Mouse (Mus musculus): ENCODE results near the gene Ccdc38. TPM values are rescaled to one million over a fixed set of nuclear protein-coding genes. Genes with fewer than 3 reads are reported as not detected.

Ccdc38 gene
- not detected for total RNA-seq (2021)
- long read RNA-seq, experiment 1, result 0 reads
- long read RNA-seq, experiment 2, result 0 reads

DNA sequence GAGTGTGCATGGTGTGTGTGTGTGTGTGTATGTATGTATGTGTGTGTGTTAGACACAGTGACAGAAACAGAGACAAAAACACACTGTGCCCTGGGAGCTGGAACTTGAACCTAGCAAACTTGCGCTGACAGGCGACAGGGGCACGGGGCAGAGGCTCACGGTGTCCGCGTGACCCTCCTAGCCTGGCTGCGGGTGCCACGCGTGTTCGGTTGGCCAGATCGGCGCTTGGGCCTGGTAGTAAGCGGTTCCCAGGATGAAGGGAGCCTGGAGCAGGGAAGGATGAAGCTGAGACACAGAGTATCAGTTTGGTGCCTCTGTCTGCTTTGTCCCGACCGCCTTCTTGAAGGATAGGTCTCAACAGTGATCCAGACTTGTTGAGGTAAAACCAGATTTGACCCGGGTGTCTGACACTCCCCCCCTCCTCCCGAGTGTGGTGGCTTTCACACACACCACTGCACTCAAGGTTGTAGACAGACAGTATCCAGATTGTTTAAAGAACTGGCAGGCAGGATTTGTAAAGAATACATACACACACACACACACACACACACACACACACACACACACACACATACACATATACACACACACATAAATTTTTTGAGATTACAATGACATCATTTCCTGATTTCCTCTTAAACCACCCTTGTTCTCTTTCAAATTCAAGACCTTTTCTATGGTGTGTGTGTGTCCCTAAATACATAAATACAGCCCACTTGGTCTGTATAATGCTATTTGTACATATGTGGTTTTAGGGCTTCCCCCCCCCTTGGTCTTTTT is at the start of gene Ccdc38:
Ccdc38 (plus strand) TSS at position 202 of the 780 bp plus-strand sequence.
- no peak for DNase-seq (ENCODE audit: low spot score in 2 of 2)

DNA sequence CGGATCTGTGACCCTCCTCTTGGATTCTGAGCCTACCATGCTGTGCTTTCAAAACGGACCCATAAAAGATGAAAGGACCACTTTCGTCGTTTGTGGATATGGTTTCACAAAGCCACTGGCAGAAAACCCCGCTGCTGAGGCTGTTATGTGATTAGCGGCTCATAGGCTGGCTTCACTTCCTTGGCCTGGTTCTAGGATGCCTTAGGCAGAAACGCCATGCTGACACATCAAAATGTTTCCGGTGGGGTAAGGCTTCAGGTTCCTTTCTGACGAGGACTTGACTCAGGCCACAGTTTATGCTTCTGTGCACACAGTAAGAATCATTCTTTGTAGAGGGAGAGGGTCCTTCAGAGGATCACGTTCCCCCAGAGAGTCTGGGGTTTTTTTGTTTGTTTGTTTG is 39.6 kb upstream of the Ccdc38 start:
- no peak for DNase-seq (ENCODE audit: low spot score in 2 of 2)

DNA sequence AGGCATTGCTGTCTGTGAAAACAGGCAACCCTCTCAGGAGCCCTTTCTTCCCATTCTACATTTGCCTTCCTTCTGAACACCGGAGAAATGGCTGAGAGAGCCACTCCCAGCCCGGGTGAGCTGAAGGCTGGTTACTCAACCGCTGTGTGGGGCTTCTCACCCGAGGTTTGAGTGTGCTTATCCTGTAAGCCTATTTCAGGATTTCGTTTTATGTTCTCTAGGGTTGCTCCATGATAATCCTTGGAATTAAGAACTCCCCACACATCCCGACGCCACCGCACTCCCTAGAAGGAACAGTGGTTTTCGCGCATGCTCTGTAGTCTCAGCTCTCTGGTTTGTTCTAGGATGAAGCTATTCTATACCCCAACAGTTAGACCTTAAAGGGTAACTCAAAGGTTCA is 39.1 kb upstream of the Ccdc38 start:
- no peak for DNase-seq (ENCODE audit: low spot score in 2 of 2)

DNA sequence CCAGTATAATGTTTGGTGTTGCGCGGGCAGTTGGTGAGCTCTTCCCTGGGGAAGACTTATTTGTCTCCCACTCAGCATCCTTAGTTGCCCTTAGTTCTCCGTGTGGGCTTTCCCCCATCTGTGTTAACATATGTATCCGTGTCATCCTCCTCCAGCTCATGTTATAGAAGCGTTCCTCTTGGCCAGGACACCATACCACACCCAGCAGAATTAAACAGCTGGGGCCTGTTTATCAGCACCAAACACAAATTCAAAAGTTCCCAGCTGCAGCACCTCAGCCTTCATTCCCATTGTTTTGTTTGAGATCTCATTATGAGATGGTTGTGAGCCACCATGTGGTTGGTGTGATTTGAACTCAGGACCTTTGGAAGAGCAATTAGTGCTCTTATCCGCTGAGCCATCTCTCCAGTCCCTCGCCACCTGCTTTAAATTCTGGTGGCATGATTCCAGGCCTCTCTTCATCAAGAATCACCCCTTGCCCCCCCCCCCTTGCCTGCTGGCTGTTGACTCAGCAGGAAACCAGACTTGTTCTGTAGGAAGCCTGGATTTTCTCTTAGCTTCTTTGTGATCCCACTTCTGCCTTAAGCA is 32.0 kb upstream of the Ccdc38 start:
- no peak for DNase-seq (ENCODE audit: low spot score in 2 of 2)

DNA sequence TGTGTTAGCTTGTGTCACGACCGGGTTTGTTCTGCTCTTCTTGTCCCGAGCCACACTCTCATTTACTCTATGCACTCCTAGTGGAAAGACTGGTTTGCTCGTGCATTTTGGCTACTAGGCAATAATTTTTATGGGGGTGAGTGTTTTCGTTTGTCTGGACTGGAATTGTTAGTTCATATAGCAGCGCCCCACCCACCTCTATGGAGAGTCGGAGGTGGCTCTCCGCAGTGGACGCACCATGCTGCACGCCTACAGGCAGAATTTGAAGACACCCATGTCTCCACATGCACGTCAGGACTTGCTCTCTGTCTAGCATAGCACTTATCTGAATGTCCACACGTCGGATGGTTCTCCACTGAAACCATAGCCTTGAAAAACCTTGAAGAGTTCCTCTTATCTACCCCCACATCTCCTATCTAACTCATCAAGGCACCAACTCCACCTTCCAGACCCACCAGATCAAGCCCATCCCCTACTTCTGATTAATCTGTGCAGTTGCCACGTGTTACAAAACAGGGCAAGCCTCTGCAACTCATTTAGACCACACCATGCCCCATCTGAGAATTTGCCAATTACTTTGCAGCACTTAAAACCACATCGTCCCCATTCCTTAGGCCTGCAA is 30.8 kb upstream of the Ccdc38 start:
- no peak for DNase-seq (ENCODE audit: low spot score in 2 of 2)

DNA sequence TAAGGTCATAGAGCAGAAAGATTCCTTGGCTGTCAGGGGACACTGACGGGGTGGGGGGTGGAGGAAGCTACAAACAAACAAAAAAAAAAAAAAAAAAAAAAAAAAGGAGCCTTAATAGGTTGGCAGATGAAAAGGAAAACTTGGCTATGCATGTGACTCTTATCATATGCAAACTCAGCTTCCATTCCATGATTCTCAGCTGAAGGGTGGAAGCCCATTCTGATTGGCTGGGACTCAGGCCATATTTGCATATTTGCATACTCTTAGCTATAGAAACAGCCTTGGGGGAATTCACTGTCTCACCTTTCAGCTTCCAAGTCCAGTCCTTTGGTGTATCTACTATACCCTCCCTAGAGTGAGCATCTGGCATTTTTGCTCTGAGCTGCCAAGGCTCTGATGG is 25.0 kb upstream of the Ccdc38 start:
- no peak for DNase-seq (ENCODE audit: low spot score in 2 of 2)

DNA sequence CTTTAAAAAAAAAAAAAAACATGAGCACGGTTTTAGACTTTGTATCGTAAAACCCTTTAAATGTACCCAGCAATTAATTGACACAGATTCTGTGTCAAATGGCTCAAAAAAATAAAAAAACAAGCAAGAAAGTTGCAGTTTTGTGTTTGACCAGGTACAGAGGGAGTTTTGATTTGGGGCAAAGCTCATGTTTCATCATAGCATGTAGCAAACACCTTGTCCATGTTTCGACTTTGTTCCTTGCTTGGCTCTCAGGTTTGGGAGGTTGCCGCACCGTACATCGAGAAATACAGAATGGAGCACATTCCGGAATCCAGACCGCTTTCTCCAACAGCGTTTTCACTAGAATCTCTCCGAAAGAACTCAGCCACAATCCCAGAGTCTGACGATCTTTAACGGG is 24.5 kb upstream of the Ccdc38 start:
- DNase-seq (ENCODE audit: low spot score in 2 of 2), result no peak

DNA sequence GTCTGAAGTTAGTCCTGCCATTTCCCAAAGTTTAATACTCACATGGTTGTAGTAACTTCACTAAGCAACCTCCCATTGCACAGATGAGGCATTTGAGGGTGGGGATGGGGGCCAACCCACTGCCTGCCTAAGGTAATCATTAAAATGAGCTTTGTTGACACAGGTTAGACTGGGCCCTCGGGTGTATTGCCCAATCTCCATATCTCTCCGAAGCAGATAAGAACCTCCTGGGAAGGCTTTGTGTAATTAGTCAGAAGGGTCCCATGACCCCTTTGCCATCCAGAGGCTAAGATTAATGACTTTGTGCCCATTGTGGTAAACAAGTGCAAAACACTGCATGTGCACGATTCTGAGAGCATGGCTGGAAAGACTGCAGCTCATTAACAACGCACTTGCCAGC is 22.7 kb upstream of the Ccdc38 start:
- no peak for DNase-seq (ENCODE audit: low spot score in 2 of 2)

DNA sequence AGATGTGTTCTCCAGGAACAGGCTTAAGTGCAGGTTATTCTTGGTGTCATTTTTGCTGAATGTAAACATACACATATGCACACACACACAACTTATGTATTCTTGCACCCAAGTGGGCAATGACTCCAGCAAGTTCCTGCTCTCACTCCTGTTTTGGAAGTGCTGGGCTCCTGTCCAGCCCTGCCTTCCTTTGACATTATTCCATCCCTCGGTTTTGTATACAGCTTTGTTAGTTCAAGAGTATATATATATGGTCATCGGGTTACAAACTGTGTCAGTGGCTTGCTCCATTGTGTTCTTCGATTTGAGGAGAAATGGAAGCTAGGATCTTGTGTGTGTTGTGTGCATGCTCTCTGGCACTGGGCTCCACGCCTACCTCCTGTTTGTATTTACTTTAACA is 22.2 kb upstream of the Ccdc38 start:
- no peak for DNase-seq (ENCODE audit: low spot score in 2 of 2)

DNA sequence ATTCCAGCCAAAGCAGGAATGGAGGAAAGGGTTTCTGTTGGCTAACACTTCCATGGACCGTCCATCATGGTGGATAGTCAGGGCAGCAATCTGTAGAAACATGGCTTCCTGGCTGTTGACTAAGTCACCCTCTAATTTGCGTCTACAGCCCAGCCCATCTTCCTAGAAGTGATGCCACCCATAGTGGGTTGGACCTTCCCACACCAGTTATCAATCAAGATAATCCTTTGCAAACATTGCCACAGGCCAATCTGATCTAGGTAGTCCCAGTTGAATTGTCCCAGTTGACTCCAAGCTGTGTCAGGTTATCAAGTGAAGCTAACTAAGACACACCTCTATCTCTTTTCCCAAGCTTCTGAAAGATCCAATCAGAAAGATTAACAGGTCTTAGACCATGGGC is 21.8 kb upstream of the Ccdc38 start:
- no peak for DNase-seq (ENCODE audit: low spot score in 2 of 2)

DNA sequence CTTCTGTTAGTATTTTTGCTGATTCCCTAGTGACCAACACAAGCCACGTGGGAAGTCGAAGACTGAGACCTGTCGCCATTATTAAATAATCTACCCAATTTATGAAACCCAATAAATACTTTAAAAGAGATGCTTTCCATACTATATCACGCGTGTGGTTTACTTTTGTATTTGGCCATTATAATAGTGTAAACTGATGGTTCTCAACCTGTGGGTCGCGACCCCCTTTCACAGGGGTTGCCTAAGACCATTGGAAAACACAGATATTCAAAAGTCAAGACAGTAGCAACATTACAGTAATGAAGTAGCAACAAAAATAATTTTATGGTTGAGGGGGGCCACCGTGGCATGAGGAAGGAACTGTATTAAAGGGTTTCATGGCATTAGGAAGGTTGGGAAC is 21.3 kb upstream of the Ccdc38 start:
- DNase-seq (ENCODE audit: low spot score in 2 of 2), result no peak

DNA sequence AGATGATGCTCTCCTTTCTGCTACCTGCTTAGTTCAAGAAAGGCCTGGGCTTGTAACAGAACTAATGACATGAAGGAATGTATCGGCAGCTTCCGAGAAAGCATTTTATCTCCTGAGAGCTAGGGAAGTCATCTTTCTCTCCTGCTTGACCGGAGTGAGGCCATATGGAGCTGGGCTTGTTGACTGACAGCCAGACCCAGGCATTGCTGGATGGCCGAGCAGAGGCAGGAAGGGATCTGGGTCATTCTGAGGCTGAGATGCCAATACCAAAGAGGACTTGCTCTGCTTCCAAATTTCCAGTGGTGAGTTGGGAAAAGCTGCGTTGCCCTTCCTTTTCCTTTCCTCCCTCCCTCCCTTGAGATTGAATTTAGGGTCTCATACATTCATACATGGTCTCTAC is 20.7 kb upstream of the Ccdc38 start:
- DNase-seq (ENCODE audit: low spot score in 2 of 2), result no peak

DNA sequence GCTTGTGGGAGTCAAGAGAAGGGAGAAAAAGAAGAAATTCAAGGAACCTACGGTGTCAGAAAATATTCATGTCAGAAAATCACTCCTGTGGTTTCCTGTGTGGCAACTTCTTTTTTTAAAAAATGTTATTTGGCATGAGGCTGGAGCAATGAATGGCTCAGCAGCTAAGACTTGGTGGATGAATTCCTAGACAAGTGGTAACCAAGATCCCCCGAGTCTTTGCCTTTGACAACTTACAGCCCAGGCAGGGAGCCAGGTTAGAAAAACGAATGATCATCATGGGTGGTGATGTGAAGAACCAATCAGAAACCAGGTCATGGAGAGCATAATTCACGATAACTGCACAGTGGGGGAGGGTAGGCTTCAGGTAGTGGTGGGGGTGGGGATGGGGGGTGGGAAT is 19.4 kb upstream of the Ccdc38 start:
- no peak for DNase-seq (ENCODE audit: low spot score in 2 of 2)

DNA sequence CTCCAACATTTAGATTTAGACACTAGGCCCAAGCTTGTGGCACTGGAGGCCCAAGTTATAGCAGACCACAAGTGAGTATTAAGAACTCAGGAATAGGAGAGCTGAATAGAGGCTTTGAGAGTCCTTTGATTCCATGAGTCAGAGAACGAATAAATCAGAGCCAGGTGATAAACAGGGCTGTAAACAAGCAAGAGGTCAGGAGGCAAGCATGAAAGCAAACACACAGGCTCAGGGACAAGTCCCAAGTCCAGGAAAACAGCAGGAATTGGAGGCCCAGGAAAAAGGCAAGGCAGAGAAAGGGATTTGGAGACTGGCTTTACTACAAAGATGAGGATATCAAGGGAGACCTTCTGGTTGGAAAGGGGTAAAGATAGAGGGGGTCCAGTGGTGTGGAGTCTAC is 15.1 kb upstream of the Ccdc38 start:
- DNase-seq (ENCODE audit: low spot score in 2 of 2), result no peak

DNA sequence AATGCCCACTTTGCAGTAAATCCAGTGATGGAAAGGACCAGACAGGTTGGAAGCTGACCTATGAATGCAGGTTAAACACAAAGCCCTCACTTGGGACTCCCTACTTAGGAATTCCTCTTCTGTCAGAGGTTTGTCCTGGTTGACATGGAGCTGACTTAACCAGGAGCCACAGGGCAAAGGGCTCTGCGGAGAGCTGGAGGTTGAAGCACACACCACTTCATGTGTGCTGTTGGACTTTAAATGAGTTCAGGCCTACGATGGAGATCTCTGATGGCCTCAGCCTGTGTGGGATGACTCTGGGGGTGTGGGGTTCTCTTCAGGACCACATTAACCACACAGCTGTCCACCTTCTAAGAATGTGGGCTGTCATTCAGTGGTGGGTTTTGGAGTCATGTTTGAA is 2.1 kb upstream of the Ccdc38 start:
- DNase-seq (ENCODE audit: low spot score in 2 of 2), result no peak

DNA sequence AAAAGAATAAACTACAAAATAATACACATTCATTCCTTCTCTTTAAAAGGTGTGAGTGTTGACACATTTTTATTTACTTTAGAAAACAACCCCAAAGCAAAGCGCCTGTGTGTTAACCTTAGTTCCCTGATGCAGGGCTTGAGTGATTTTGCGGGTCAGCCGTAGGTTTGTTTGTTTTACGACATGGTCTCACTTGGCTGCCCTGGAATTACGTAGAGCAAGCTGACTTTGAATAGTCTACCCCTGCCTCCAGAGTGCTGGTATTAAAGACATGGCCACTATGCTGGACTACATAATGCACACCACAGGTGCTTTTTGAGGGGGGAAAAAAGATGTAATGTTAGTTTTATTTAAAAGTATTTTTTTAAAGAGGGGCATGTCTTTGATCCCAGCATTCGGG is 1.6 kb upstream of the Ccdc38 start:
- no peak for DNase-seq (ENCODE audit: low spot score in 2 of 2)

DNA sequence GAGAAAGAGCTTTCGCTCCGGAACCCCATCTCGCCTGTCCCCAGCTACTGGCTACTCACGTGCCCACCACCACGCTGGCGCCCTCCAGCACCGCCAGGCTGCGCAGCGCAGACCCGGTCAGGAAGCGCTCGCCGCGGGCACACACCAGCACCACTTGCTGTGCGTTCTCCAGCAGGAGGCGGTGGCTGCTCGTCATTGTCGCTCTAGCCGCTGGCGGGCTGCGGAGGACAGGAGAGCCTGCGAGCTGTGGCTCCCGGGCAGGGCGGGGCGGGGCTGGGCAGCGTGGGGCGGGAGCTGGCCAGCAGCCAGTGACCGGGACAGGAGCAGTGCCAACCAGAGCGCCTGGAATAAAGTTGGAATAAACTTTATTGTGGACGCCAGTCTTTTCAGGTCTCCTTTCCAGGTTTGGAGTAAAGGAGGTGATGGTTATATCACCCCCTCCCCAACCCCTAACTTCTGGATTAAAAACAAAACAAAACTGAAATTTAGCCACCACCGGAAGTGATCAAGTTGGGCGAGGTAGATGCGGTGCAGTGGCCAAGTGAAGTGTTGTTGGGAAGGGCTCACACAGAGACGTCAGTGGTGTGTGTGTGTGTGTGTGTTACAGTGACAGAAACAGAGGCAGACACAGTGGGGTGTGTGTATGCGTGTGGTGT is 529 bp upstream of the Ccdc38 start, which contains the start of gene Amdhd1:
Amdhd1 (minus strand) TSS at position 259 of the 656 bp plus-strand sequence.
- DNase-seq (ENCODE audit: low spot score in 2 of 2), result peak; percentile 58 to 72

DNA sequence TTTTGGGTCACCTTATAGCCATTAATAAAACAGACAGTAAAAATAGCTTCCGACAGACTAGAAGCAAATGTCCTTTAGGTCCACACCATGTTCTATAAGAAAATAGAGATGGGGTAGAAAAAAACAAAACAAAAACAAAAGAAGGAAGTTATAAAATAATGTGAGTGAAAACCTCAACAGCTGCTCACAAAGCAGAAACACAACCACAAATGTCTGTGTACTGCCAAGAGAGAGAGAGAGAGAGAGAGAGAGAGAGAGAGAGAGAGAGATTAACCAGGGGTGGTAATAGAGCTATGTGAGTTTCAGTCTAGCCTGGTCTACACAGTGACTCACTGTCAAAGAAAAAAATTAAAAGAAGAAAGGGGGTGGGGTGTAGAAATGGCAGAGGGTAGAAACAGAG is 1.2 kb downstream of the Ccdc38 start:
- no peak for DNase-seq (ENCODE audit: low spot score in 2 of 2)

DNA sequence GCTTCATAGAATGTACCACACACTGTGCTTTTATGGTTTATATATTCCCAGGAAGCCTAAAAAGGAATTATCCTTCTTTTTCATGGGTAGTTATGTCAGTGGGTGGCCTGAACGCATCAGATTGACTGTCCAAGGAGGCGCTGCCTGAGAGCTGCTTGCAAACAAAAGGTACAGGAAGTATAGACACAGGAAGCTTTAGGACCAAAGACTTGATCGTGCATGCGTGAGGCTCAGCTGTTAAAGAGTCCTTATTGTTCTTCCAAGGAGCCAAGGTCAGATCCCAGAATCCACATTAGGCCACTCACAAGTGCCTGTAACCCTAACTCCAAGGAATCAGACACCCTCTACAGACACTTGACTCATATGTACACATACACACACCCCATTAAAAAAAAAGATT is 1.9 kb downstream of the Ccdc38 start:
- DNase-seq (ENCODE audit: low spot score in 2 of 2), result no peak

DNA sequence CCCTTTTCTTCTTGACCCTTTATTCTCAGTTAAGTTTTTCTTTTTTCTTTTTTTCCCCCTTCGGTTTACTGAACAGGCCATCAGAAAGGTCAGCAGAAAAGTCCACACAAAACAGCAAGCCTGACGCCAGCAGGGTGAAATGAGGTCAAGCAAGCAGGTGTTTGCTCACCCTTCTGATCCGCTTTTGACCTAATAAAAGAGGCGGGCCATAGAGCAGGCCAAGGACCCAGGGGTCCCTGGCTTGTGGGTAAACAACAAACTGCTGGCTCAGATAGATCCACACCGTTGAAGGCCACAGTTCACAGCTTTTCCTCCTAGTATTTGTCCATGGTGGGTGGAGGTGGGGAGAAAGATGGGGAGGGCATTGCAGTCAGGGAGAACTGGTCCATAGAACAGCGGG is 2.7 kb downstream of the Ccdc38 start:
- DNase-seq (ENCODE audit: low spot score in 2 of 2), result no peak

DNA sequence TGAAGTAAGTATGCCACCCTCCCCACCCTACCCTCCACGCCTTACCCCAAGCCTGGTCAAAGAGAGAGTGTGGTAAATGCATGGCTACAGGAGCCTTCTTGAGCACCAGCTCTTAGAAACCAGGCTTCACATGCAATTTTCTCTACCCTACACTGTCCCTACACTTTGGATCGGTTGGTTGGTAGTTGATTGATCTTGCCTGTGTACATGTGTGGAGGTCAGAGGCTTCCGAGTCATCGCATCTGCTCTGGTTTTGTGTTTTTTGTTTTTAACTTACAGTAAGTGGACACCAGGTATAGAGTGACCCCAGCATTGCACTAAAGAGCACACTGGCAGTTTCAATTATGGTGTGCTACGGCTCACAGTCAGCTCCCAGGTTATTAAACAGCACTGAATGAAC is 3.7 kb downstream of the Ccdc38 start:
- DNase-seq (ENCODE audit: low spot score in 2 of 2), result no peak

DNA sequence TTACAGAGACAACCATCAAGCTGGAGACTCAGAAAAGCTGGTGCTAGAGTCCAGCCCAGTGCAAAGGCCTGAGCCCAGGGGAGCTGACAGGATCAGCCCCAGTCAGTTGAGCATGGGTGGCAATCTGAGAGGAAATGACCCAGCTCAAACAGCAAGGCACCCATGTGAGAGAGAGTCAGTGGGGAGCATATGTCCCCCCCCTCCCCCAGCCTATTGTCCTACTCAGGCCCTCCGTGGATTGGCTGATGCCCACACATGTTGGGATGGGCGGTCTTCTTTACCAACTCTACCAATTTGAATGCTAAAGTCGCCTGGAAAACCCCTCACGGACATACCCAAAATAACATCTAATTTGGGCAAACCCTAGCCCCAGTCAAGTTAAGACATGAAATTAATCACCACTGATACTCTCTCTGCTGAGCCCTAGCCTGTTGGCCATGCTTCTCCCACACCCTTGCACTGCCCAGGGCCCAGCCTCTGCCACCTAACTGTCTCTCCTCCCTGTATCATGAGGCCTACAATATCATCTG is 7.4 kb downstream of the Ccdc38 start:
- DNase-seq (ENCODE audit: low spot score in 2 of 2), result no peak
